In the genomic region with DNA sequence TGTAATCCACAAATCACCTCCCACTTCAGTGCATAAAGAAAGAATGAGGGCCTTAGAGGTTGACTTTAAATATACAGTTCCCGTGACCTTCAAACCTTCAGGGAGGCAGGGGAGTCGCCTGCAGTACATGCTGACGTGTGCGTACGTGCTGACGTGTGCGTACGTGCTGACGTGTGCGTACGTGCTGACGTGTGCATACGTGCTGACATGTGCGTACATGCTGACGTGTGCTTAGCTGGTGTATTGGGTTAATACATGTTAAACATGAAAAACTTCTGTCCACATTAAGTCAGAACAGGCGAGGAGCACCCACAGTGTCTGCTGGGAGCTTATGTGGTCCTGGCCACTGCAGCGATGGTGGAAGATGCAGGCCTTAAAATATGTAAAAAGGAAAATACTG, we compare ENCODE assay signal across 23 mouse cellular contexts.
DNase-seq lines count a peak whose midpoint lies in the region; ATAC-seq and TF ChIP-seq lines count a peak whose summit lies in the region.
"Had no signal": no experiment of that assay in that cellular context is flagged by ENCODE, and none has a peak within 500 bp of the region (broad histone marks: within the 10 kb centered on the region; RNA-seq: fewer than 3 reads in every experiment).

No protein-coding gene starts in this region.

- H3K4me1 ChIP-seq in heart, embryonic 11.5 days (ENCODE audit: control insufficient read depth, insufficient read depth, low read length): no peaks in the 10 kb centered on the region
- H3K4me1 ChIP-seq in stomach, embryonic 14.5 days (ENCODE audit: control insufficient read depth, insufficient read depth, low read length): no peaks in the 10 kb centered on the region
- H3K4me1 ChIP-seq in stomach, postnatal 0 days (replicated peaks; ENCODE audit: control insufficient read depth, insufficient read depth): no peaks in the 10 kb centered on the region
- H3K4me1 ChIP-seq: embryonic facial prominence, embryonic 12.5 days; forebrain, embryonic 13.5 days; forebrain, embryonic 15.5 days had no signal

- H3K9me3 ChIP-seq in heart, embryonic 11.5 days (replicated peaks; ENCODE audit: control insufficient read depth, low read length): no peaks in the 10 kb centered on the region
- H3K9me3 ChIP-seq in stomach, embryonic 14.5 days (ENCODE audit: control insufficient read depth, low read depth, low read length): no peaks in the 10 kb centered on the region
- no peaks in the 10 kb centered on the region for H3K9me3 ChIP-seq in stomach, postnatal 0 days (ENCODE audit: control insufficient read depth, low read length)
- H3K9me3 ChIP-seq: embryonic facial prominence, embryonic 10.5 days; embryonic facial prominence, embryonic 12.5 days; forebrain, embryonic 13.5 days; forebrain, embryonic 15.5 days had no signal

- H3K27me3 ChIP-seq in heart, embryonic 11.5 days (ENCODE audit: control insufficient read depth, insufficient read depth, low read length): no peaks in the 10 kb centered on the region
- no peaks in the 10 kb centered on the region for H3K27me3 ChIP-seq in stomach, embryonic 14.5 days (ENCODE audit: control insufficient read depth, insufficient read depth, low read length)
- H3K27me3 ChIP-seq in stomach, postnatal 0 days (ENCODE audit: control insufficient read depth, insufficient read depth, low read length): no peaks in the 10 kb centered on the region
- H3K27me3 ChIP-seq: CH12.LX; embryonic facial prominence, embryonic 12.5 days; forebrain, embryonic 13.5 days; forebrain, embryonic 15.5 days; Patski had no signal

- no peak for TF ChIP-seq CTCF in stomach, postnatal 0 days (IDR thresholded peaks at IDR 0.05; ENCODE audit: low read depth)

- no peak overlapping the region for H3K4me2 ChIP-seq in heart, embryonic 11.5 days
- no peak overlapping the region for H3K4me2 ChIP-seq in stomach, embryonic 14.5 days (replicated peaks; ENCODE audit: low read depth, low read length)
- H3K4me2 ChIP-seq in stomach, postnatal 0 days (replicated peaks; ENCODE audit: low read depth): no peak overlapping the region
- H3K4me2 ChIP-seq: embryonic facial prominence, embryonic 12.5 days; forebrain, embryonic 13.5 days; forebrain, embryonic 15.5 days had no signal

- peak; percentile 66 for DNase-seq in heart, adult 11 months
- no peak for DNase-seq in stomach, postnatal 0 days (ENCODE audit: low spot score)
- DNase-seq in testis, postnatal 14 days (ENCODE audit: low spot score): peak; percentile 16
- DNase-seq: adrenal gland, adult 8-10 months; adrenal gland, postnatal 14 days; adrenal gland, postnatal 36 days; B cell, adult 2 months; cerebellum, adult 11-12 months; cerebellum, adult 2 months; cerebellum, adult 9-10 months; cerebellum, postnatal 10 days; cerebellum, postnatal 25 days had no signal

- WGBS in heart, embryonic 11.5 days (ENCODE audit: insufficient replicate concordance): 78% methylated on average over 17 of the region's 17 CpGs
- WGBS in stomach, embryonic 14.5 days: 83% methylated on average over 17 of the region's 17 CpGs
- WGBS in stomach, postnatal 0 days: 84% methylated on average over 17 of the region's 17 CpGs

- no peak for ATAC-seq in heart, embryonic 11.5 days (replicated peaks; ENCODE audit: insufficient number of reproducible peaks, low FRiP score, low TSS enrichment)
- ATAC-seq in stomach, embryonic 14.5 days (ENCODE audit: insufficient number of reproducible peaks, insufficient read depth, low FRiP score, low read depth): no peak
- ATAC-seq in stomach, postnatal 0 days (ENCODE audit: low FRiP score, low TSS enrichment): no peak
- ATAC-seq: activated CD4-positive, CD25-positive, alpha-beta regulatory T cell, adult 4 months; CD4-positive, CD25-positive, alpha-beta regulatory T cell, adult 4 months; forebrain, embryonic 13.5 days; forebrain, embryonic 15.5 days; Patski had no signal

- H3K4me3 ChIP-seq in heart, embryonic 11.5 days (ENCODE audit: low read depth, low read length): no peak overlapping the region
- no peak overlapping the region for H3K4me3 ChIP-seq in stomach, embryonic 14.5 days (ENCODE audit: low read depth, low read length)
- no peak overlapping the region for H3K4me3 ChIP-seq in stomach, postnatal 0 days (ENCODE audit: low read depth, low read length)
- H3K4me3 ChIP-seq: embryonic facial prominence, embryonic 10.5 days; embryonic facial prominence, embryonic 12.5 days; forebrain, embryonic 13.5 days; forebrain, embryonic 15.5 days had no signal

- TF ChIP-seq EP300 in stomach, postnatal 0 days (optimal IDR thresholded peaks at IDR 0.05): no peak

- H3K27ac ChIP-seq in heart, embryonic 11.5 days (ENCODE audit: low read depth, low read length): no peak overlapping the region
- H3K27ac ChIP-seq in stomach, embryonic 14.5 days (ENCODE audit: low read length): peak overlapping the region; percentile 58; the same call in 1 of the 2 replicates
- H3K27ac ChIP-seq in stomach, postnatal 0 days (replicated peaks): no peak overlapping the region
- H3K27ac ChIP-seq: embryonic facial prominence, embryonic 10.5 days; embryonic facial prominence, embryonic 12.5 days; forebrain, embryonic 13.5 days; forebrain, embryonic 15.5 days had no signal

- no peak overlapping the region for H3K9ac ChIP-seq in heart, embryonic 11.5 days (ENCODE audit: low read depth, low read length)
- no peak overlapping the region for H3K9ac ChIP-seq in stomach, embryonic 14.5 days (replicated peaks; ENCODE audit: low read depth, low read length)
- no peak overlapping the region for H3K9ac ChIP-seq in stomach, postnatal 0 days (ENCODE audit: low read length)
- H3K9ac ChIP-seq: embryonic facial prominence, embryonic 12.5 days; forebrain, embryonic 13.5 days; forebrain, embryonic 15.5 days had no signal

- no peaks in the 10 kb centered on the region for H3K36me3 ChIP-seq in heart, embryonic 11.5 days (ENCODE audit: control insufficient read depth, insufficient read depth, low read length)
- no peaks in the 10 kb centered on the region for H3K36me3 ChIP-seq in stomach, embryonic 14.5 days (ENCODE audit: control insufficient read depth, insufficient read depth, low read length)
- no peaks in the 10 kb centered on the region for H3K36me3 ChIP-seq in stomach, postnatal 0 days (ENCODE audit: control insufficient read depth, insufficient read depth, low read length)
- H3K36me3 ChIP-seq: embryonic facial prominence, embryonic 10.5 days; embryonic facial prominence, embryonic 12.5 days; forebrain, embryonic 15.5 days; G1E had no signal
